In genomic region chr4:140252369-140252768, GRCm38 (mm10) we compare ENCODE assay signal across 8 mouse cellular contexts. TPM values are rescaled to one million over a fixed set of nuclear protein-coding genes. Genes with fewer than 3 reads are reported as not detected.
A peak's percentile ranks its signal among the peaks of the same experiment; 100 is the strongest.
DNase-seq lines count a peak whose midpoint lies in the region; ATAC-seq and TF ChIP-seq lines count a peak whose summit lies in the region.

No protein-coding gene starts in this region.

- TF ChIP-seq CTCF in gastrocnemius, adult 2 months (IDR thresholded peaks at IDR 0.05): peak; percentile 73
- TF ChIP-seq CTCF in liver, postnatal 0 days (IDR thresholded peaks at IDR 0.05; ENCODE audit: low read depth): peak; percentile 66
- peak; percentile 55 for TF ChIP-seq CTCF in Patski (IDR thresholded peaks at IDR 0.05)

- no peak for TF ChIP-seq EP300 in liver, postnatal 0 days (IDR thresholded peaks at IDR 0.05; ENCODE audit: low read depth)

- no peaks in the 10 kb centered on the region for H3K36me3 ChIP-seq in liver, postnatal 0 days (replicated peaks; ENCODE audit: insufficient read depth, low read length)
- H3K36me3 ChIP-seq in liver, embryonic 12.5 days: no peaks in the 10 kb centered on the region

- H3K9me3 ChIP-seq in liver, postnatal 0 days (ENCODE audit: low read length): no peaks in the 10 kb centered on the region
- H3K9me3 ChIP-seq in liver, embryonic 12.5 days (replicated peaks): no peaks in the 10 kb centered on the region

- no peak overlapping the region for H3K27ac ChIP-seq in gastrocnemius, adult 2 months
- no peak overlapping the region for H3K27ac ChIP-seq in liver, postnatal 0 days (ENCODE audit: low read depth)
- no peak overlapping the region for H3K27ac ChIP-seq in liver, embryonic 12.5 days

- WGBS in liver, postnatal 0 days (ENCODE audit: insufficient replicate concordance): 13% methylated on average over 7 of the region's 7 CpGs
- WGBS in liver, embryonic 12.5 days (ENCODE audit: insufficient replicate concordance): 7% methylated on average over 7 of the region's 7 CpGs

- no peak overlapping the region for H3K4me3 ChIP-seq in gastrocnemius, adult 2 months
- no peak overlapping the region for H3K4me3 ChIP-seq in liver, postnatal 0 days (ENCODE audit: low read depth, low read length)
- H3K4me3 ChIP-seq in liver, embryonic 12.5 days: no peak overlapping the region

- intact Hi-C loops in gastrocnemius, adult 2 months (cut with DNase I): loop anchor here (10.0 kb wide), 1 partner anchor 292 kb away; no protein-coding TSS in a partner anchor
- intact Hi-C loops in left cerebral cortex, postnatal 14 days (cut with DNase I): loop anchor here (5.0 to 10.0 kb wide), 2 partner anchors 120 to 212 kb away; no protein-coding TSS in a partner anchor

- no peak overlapping the region for H3K4me2 ChIP-seq in liver, postnatal 0 days (ENCODE audit: low read depth, low read length)
- no peak overlapping the region for H3K4me2 ChIP-seq in liver, embryonic 12.5 days

- H3K27me3 ChIP-seq in liver, postnatal 0 days (ENCODE audit: insufficient read depth, low read length): peaks cover 23% of the 10 kb centered on the region
- H3K27me3 ChIP-seq in liver, embryonic 12.5 days (replicated peaks): peaks cover 42% of the 10 kb centered on the region
- peaks cover 8% of the 10 kb centered on the region for H3K27me3 ChIP-seq in Patski

- no peak for ATAC-seq in liver, postnatal 0 days
- no peak for ATAC-seq in liver, embryonic 12.5 days
- no peak for ATAC-seq in Patski
- ATAC-seq in erythroblast, adult 5-6 weeks (replicated peaks; ENCODE audit: low FRiP score, poor library complexity, severe bottlenecking): no peak

- no peak overlapping the region for H3K9ac ChIP-seq in liver, postnatal 0 days (replicated peaks)
- no peak overlapping the region for H3K9ac ChIP-seq in liver, embryonic 12.5 days

- in situ Hi-C loops in Patski (cut with MboI; ENCODE audit: low pct_unique_long_range_greater_than_20kb): loop anchor here (5.0 kb wide), 1 partner anchor 295 kb away; no protein-coding TSS in a partner anchor

- CTCF ChIA-PET in Patski (lab: Charles Lee): no interaction called here

- DNase-seq in gastrocnemius, adult 2 months: no peak
- no peak for DNase-seq in gastrocnemius, postnatal 10 days
- no peak for DNase-seq in liver, postnatal 0 days
- DNase-seq in Patski (ENCODE audit: low read depth, low spot score): no peak
- peak; percentile 45 to 72 for DNase-seq in left cerebral cortex, postnatal 14 days (ENCODE audit: low spot score in 2 of 2)
- DNase-seq in yolk sac, embryonic 10.5 days (ENCODE audit: low spot score): no peak

- no peaks in the 10 kb centered on the region for H3K4me1 ChIP-seq in liver, postnatal 0 days (ENCODE audit: insufficient read depth)
- H3K4me1 ChIP-seq in liver, embryonic 12.5 days: no peaks in the 10 kb centered on the region

- POLR2A ChIA-PET in Patski (lab: Charles Lee): no interaction called here

RNA-seq across cellular contexts. Expression of gene Igsf21, which starts 5.8 kb away (rescaled TPM):
- under 1 TPM in 1 of 2 experiments, not detected in 1; 0.22 TPM for total RNA-seq in gastrocnemius, adult 2 months (2021)
- under 1 TPM; 0.12 to 0.29 TPM for total RNA-seq in gastrocnemius, postnatal 10 days (2021)
- 0.05 TPM in 1 of 2 replicates, not detected in the other for polyA plus RNA-seq in liver, postnatal 0 days (2015; fragmentation: Nextera tagmentation; extraction: Ambion mirVana)
- polyA plus RNA-seq in liver, embryonic 12.5 days (2016; fragmentation: Nextera tagmentation; extraction: Ambion mirVana): 0.08 and 0.10 TPM in 2 replicates
- polyA plus RNA-seq in Patski (2021): not detected
- 100 to 1,000 TPM; 108 to 128 TPM for total RNA-seq in left cerebral cortex, postnatal 14 days (2021)
- total RNA-seq in erythroblast, adult 5-6 weeks (2015; ENCODE audit: low replicate concordance): not detected in 2 replicates
- not detected in 2 replicates for total RNA-seq in erythroblast, adult 5-6 weeks (2017; ENCODE audit: low replicate concordance)

Comparison
In these comparisons a context has a peak if more than half of its experiments do, and no peak if none do; other contexts are left out.
1. DNase-seq: peak in left cerebral cortex, postnatal 14 days (2 of 2); none in gastrocnemius, adult 2 months (single experiment), gastrocnemius, postnatal 10 days (single experiment), liver, postnatal 0 days (single experiment), Patski (single experiment) and yolk sac, embryonic 10.5 days (single experiment).
2. RNA of gene Igsf21, which starts 5.8 kb away (total RNA-seq): 108 to 128 TPM in left cerebral cortex, postnatal 14 days; 0.12 to 0.29 TPM in gastrocnemius, postnatal 10 days, 0.22 TPM in gastrocnemius, adult 2 months and not detected in erythroblast, adult 5-6 weeks; every median in the first group is over 10 times any median in the second.
3. Peak in every context shown above with its lines, with median percentiles within 50 percentile points of each other: CTCF ChIP-seq.